8 mouse cellular contexts compared by ENCODE assay signal in the genomic region with DNA sequence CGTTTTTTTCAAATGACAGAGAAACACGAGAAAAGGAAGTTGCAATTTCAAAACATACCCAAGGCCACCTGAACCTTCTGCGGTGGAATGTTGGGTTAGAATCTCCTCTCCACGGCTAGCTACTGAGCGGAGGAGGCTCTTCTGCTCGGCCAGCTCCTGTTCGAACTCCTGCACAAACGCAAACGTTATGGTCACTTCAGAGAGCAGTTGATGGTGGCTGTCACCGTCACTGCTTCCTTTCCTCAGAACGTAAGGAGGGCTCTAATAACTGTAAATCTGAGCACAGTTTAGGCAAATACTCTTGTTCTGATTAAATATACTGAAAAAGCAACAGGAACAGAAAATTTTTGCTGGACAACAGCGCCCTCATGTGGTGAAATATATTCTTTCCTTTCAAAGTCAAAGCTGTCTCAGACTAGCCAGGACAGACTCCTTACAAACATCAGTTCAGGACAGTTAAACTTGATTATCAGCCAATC.
DNase-seq lines count a peak whose midpoint lies in the region; ATAC-seq and TF ChIP-seq lines count a peak whose summit lies in the region.

No protein-coding gene starts in this region.

- 0 out of 2 replicates have a peak, but pooled peaks cover 4% of the 10 kb centered on the region for H3K36me3 ChIP-seq in forebrain, postnatal 0 days (ENCODE audit: insufficient read depth)
- H3K36me3 ChIP-seq in kidney, postnatal 0 days (ENCODE audit: insufficient read depth, low read length), result no peaks in the 10 kb centered on the region; the same call in 1 of the 2 replicates

- no peak overlapping the region for H3K4me2 ChIP-seq in forebrain, postnatal 0 days (ENCODE audit: low read depth)
- H3K4me2 ChIP-seq in kidney, postnatal 0 days (ENCODE audit: low read length), result peak overlapping the region; percentile 37; the same call in 1 of the 2 replicates

- H3K4me3 ChIP-seq in cerebellum, adult 2 months (replicated peaks; ENCODE audit: insufficient read depth, low read depth, low read length), result no peak overlapping the region
- no peak overlapping the region for H3K4me3 ChIP-seq in forebrain, postnatal 0 days (ENCODE audit: low read depth, low read length)
- H3K4me3 ChIP-seq in kidney, postnatal 0 days (replicated peaks; ENCODE audit: low read depth, low read length), result no peak overlapping the region

- DNase-seq in cerebellum, adult 2 months, result peak in 1 of 2 experiments; percentile 45
- no peak for DNase-seq in cerebellum, adult 11-12 months
- peak; percentile 65 for DNase-seq in A20 (ENCODE audit: low read depth, low spot score)
- peak; percentile 42 for DNase-seq in adrenal gland, postnatal 25 days
- DNase-seq in forebrain, postnatal 0 days, result peak; percentile 86
- peak; percentile 85 for DNase-seq in kidney, postnatal 0 days (ENCODE audit: low spot score)
- peak; percentile 46 to 61 for DNase-seq in spleen, postnatal 36 days (ENCODE audit: low spot score in 2 of 2)

- ATAC-seq in forebrain, postnatal 0 days, result peak; percentile 46
- no peak for ATAC-seq in kidney, postnatal 0 days (replicated peaks; ENCODE audit: low FRiP score, low read depth)
- ATAC-seq in megakaryocyte-erythroid progenitor cell, adult 5-6 weeks (replicated peaks; ENCODE audit: low FRiP score, low TSS enrichment, poor library complexity, severe bottlenecking), result peak; percentile 37; the same call in 1 of the 2 replicates

- H3K27ac ChIP-seq in cerebellum, adult 2 months (ENCODE audit: insufficient read depth, low read length), result no peak overlapping the region
- H3K27ac ChIP-seq in forebrain, postnatal 0 days (ENCODE audit: low read depth, low read length), result no peak overlapping the region
- H3K27ac ChIP-seq in kidney, postnatal 0 days, result no peak overlapping the region

- 65% methylated on average over 12 of the region's 12 CpGs for WGBS in cerebellum, adult 2 months
- 61% methylated on average over 12 of the region's 12 CpGs for WGBS in forebrain, postnatal 0 days
- 48% methylated on average over 12 of the region's 12 CpGs for WGBS in kidney, postnatal 0 days

- no peak for TF ChIP-seq POLR2A in cerebellum, adult 2 months (IDR thresholded peaks at IDR 0.05; ENCODE audit: borderline replicate concordance, insufficient read depth, low read length)

- H3K9me3 ChIP-seq in forebrain, postnatal 0 days (ENCODE audit: low read length), result no peaks in the 10 kb centered on the region
- H3K9me3 ChIP-seq in kidney, postnatal 0 days (replicated peaks; ENCODE audit: low read length), result no peaks in the 10 kb centered on the region

- no peaks in the 10 kb centered on the region for H3K27me3 ChIP-seq in cerebellum, adult 2 months (ENCODE audit: control insufficient read depth, insufficient read depth, low read length)
- H3K27me3 ChIP-seq in forebrain, postnatal 0 days (ENCODE audit: insufficient read depth, low read length), result no peaks in the 10 kb centered on the region
- no peaks in the 10 kb centered on the region for H3K27me3 ChIP-seq in kidney, postnatal 0 days (ENCODE audit: insufficient read depth, low read length)

- peaks cover 14% of the 10 kb centered on the region for H3K4me1 ChIP-seq in cerebellum, adult 2 months (ENCODE audit: control insufficient read depth, insufficient read depth, low read length)
- no peaks in the 10 kb centered on the region for H3K4me1 ChIP-seq in forebrain, postnatal 0 days (ENCODE audit: insufficient read depth)
- 0 out of 2 replicates have a peak, but pooled peaks cover 3% of the 10 kb centered on the region for H3K4me1 ChIP-seq in kidney, postnatal 0 days (replicated peaks; ENCODE audit: insufficient read depth, low read length)

- H3K9ac ChIP-seq in forebrain, postnatal 0 days, result no peak overlapping the region
- no peak overlapping the region for H3K9ac ChIP-seq in kidney, postnatal 0 days (ENCODE audit: low read depth, low read length)

- TF ChIP-seq CTCF in cerebellum, adult 2 months (IDR thresholded peaks at IDR 0.05; ENCODE audit: borderline replicate concordance, insufficient read depth, low read depth, low read length), result peak; percentile 51; the same call in 1 of the 2 replicates
- peak; percentile 74 for TF ChIP-seq CTCF in forebrain, postnatal 0 days (IDR thresholded peaks at IDR 0.05; ENCODE audit: low read depth)
- TF ChIP-seq CTCF in kidney, postnatal 0 days (IDR thresholded peaks at IDR 0.05; ENCODE audit: low read depth), result peak; percentile 84
